Mouse (Mus musculus) lung, adult 2 months (tissue): Measurements from ENCODE around the gene Chid1.

Source experiments
- CTCF ChIP-seq: fragments of 200-500 bp; IDR thresholded peaks from 2 replicates; pipeline ENCODE4 v1.5.1; 2011; ENCODE audit warnings: mild to moderate bottlenecking, low read length, control low read depth; ENCODE audit not compliant: insufficient read depth
- POLR2A ChIP-seq: fragments of 200-500 bp; IDR thresholded peaks from 2 replicates; pipeline ENCODE4 v1.6.1; 2011; ENCODE audit warnings: low read depth, mild to moderate bottlenecking, control low read depth, low read length, borderline replicate concordance; ENCODE audit errors: extremely low read depth

DNA sequence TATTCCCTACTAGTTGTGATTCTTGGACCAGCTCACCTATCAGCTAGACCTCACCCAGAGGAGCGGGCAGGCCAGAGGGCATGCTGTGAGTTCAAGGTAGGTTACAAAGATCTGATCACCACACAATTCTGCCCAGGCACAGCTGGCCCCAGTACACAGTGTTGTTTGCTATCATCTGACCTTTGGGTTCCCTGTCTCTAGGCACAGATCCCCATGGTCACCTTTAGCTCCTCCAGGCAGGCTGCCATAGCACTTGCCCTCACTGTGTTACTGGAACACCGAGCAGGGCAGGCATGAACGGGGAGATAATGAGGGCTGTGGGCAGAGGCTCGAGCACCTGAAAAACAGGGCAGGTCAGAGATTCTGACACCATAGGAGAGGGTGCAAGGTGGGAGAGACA is 22.0 kb downstream of the Chid1 start:
- TF ChIP-seq CTCF (no peak), POLR2A (no peak)
